Mouse (Mus musculus): ENCODE data around the gene Schip1.

DNA sequence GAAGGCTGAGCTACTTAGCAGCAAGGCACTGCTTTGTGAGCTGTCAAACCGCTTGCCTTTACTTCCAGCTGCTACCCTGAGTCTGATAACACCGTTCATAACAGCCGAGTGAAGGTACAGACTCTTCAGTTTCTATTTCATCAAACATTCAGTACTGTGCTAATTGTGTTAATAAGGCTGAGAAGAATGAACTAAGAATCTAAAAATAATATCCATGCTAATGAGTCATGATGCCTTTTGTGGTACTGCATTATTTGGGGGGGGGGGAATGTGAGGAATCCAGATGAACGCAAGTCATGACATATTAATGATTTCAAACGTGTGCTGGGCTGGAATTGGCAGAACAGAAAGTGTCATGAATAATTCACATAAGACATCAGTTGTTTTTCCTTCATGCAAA is 341.1 kb downstream of the Schip1 start:
- TF ChIP-seq CTCF (IDR thresholded peaks at IDR 0.05; ENCODE audit: insufficient read depth, low read length) (no peak), POLR2A (IDR thresholded peaks at IDR 0.05; ENCODE audit: borderline replicate concordance, extremely low read depth, low read depth, low read length) (no peak)

Measured in lung, adult 2 months (tissue).